Mouse (Mus musculus) forebrain, embryonic 15.5 days (tissue): ENCODE results near the gene Ssbp3. TPM values are rescaled to one million over a fixed set of nuclear protein-coding genes. Genes with fewer than 3 reads are reported as not detected.
A peak's percentile ranks its signal among the peaks of the same experiment; 100 is the strongest.

Experiments
- ATAC-seq: fragments of 200-750 bp; cut with Nextera tagmentation; replicated peaks from 2 replicates; pipeline ENCODE4 v1.8.0; 2017; ENCODE audit warnings: mild to moderate bottlenecking, moderate TSS enrichment, moderate library complexity
- H3K27ac ChIP-seq: fragments of 300-500 bp; sonication (generic); replicated peaks from 2 replicates; pipeline ENCODE4 v1.5.1; 2015; ENCODE audit warnings: mild to moderate bottlenecking, inconsistent platforms
- H3K27me3 ChIP-seq: fragments of 300-500 bp; sonication (generic); 2 replicates; pipeline ENCODE4 v1.6.1; 2015; ENCODE audit warnings: inconsistent platforms
- H3K36me3 ChIP-seq: fragments of 300-500 bp; sonication (generic); 2 replicates; pipeline ENCODE4 v1.6.1; 2015; ENCODE audit warnings: mild to moderate bottlenecking, inconsistent platforms
- H3K4me1 ChIP-seq: fragments of 300-500 bp; sonication (generic); 2 replicates; pipeline ENCODE4 v1.6.1; 2015; ENCODE audit warnings: inconsistent platforms
- H3K4me2 ChIP-seq: fragments of 300-500 bp; sonication (generic); replicated peaks from 2 replicates; pipeline ENCODE4 v1.6.1; 2015; ENCODE audit warnings: mild to moderate bottlenecking, inconsistent platforms
- H3K4me3 ChIP-seq: fragments of 300-500 bp; sonication (generic); 2 replicates; pipeline ENCODE4 v1.5.1; 2015; ENCODE audit warnings: mild to moderate bottlenecking, inconsistent platforms
- H3K9ac ChIP-seq: fragments of 300-500 bp; sonication (generic); replicated peaks from 2 replicates; pipeline ENCODE4 v1.6.1; 2015; ENCODE audit warnings: mild to moderate bottlenecking, inconsistent platforms
- H3K9me3 ChIP-seq: fragments of 300-500 bp; sonication (generic); 2 replicates; pipeline ENCODE4 v1.6.1; 2016; ENCODE audit warnings: inconsistent platforms
- WGBS: fragments of 180-500 bp; shearing (Covaris S2); methylation state at CpG from one replicate; pipeline ENCODE4 v1.1.7; 2015; ENCODE audit warnings: mixed read lengths; 5-methylcytosine and 5-hydroxymethylcytosine counted together
- polyA plus RNA-seq: library from polyadenylated mRNA; unstranded; fragments of >200 nt; fragmentation: Nextera tagmentation; extraction: Ambion mirVana; gene quantifications from 2 replicates; pipeline ENCODE4 v1.2.1, GENCODE M21; 2015

Ssbp3 gene
- polyA plus RNA-seq, 1 experiment from 2014 or later, result 198 TPM

GRCm38 (mm10) chr4:106881101-106881500, 29.4 kb upstream of the Ssbp3 start:
- Histone ChIP-seq H3K36me3 (no peaks in the 10 kb centered on the region), H3K9me3 (no peaks in the 10 kb centered on the region), H3K4me1 (no peaks in the 10 kb centered on the region), H3K27me3 (no peaks in the 10 kb centered on the region), H3K4me3 (no peak overlapping the region), H3K27ac (no peak overlapping the region), H3K4me2 (no peak overlapping the region), H3K9ac (no peak overlapping the region)
- WGBS, result 80% methylated on average over 6 of the region's 6 CpGs
- no peak for ATAC-seq

DNA sequence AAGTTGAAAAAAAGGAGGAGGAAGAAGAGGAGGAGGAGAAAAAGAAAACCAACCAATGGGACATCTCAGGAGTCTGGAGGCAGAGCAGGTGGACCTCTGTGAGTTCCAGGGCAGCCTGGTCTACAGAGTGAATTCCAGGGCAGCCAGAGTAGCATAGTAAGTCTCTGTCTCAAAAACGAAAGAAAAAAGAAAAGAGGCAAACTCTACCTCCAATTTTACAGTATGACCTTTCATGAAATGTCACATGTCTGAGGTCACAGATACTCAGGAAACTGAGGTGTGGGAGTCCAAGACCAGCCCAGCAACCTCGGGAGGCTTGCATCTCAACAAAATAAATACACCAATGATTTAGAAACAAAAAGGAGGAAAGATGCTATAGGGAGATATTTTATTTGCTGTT, 27.4 kb upstream of the Ssbp3 start:
- no peak for ATAC-seq
- no peaks in the 10 kb centered on the region for H3K27me3 ChIP-seq
- no peak overlapping the region for H3K9ac ChIP-seq
- no peak overlapping the region for H3K27ac ChIP-seq
- 71% methylated on average over 2 of the region's 2 CpGs for WGBS
- no peaks in the 10 kb centered on the region for H3K4me1 ChIP-seq
- H3K4me3 ChIP-seq, result no peak overlapping the region
- H3K9me3 ChIP-seq, result no peaks in the 10 kb centered on the region
- no peak overlapping the region for H3K4me2 ChIP-seq
- no peaks in the 10 kb centered on the region for H3K36me3 ChIP-seq

DNA sequence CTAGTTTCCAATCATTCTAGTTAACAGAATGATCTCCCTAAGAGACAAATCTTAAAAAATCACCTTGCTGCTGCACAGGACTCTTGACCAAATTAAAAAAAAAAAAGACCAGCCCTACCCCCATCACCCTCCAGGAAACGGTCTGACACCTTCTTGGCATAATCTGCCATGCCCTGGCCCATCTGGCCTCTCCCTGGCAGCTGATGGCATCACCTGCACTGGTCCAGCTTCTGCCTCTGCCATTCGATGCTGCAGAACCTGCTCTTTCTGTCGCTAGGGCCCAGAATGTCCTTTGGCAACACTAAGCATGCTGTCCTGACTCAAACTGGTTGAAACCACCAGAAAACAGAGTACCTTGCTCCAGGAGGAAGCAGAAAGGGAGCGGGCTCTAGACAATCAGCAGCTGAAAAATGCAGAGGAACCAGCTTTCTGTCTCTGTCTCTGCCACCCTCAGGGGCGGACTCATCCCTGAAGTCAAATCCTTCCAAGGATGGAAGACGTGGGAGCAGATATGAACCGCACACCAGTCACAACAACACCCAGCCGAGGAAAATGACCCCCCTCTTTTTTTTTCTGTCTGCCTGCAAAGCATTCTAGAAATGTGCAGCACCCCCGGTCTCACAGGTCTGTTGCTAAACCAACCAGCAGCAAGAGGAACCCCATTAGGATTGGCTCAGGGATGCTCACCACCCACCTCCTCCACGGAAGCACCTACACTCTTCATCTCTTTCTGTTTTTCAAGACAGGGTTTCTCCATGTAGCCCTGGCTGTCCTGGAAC, 24.0 kb upstream of the Ssbp3 start:
- Histone ChIP-seq H3K27ac (no peak overlapping the region), H3K4me2 (no peak overlapping the region), H3K4me1 (no peaks in the 10 kb centered on the region), H3K9me3 (no peaks in the 10 kb centered on the region), H3K9ac (no peak overlapping the region), H3K4me3 (no peak overlapping the region), H3K36me3 (no peaks in the 10 kb centered on the region), H3K27me3 (no peaks in the 10 kb centered on the region)
- ATAC-seq, result no peak
- 79% methylated on average over 10 of the region's 10 CpGs for WGBS

GRCm38 (mm10) chr4:106896086-106896485, 14.4 kb upstream of the Ssbp3 start:
- H3K4me3 ChIP-seq, result no peak overlapping the region
- no peaks in the 10 kb centered on the region for H3K9me3 ChIP-seq
- H3K9ac ChIP-seq, result no peak overlapping the region
- H3K27me3 ChIP-seq, result no peaks in the 10 kb centered on the region
- H3K36me3 ChIP-seq, result no peaks in the 10 kb centered on the region
- ATAC-seq, result no peak
- 91% methylated on average over 8 of the region's 8 CpGs for WGBS
- no peak overlapping the region for H3K4me2 ChIP-seq
- 0 out of 2 replicates have a peak, but pooled peaks cover 5% of the 10 kb centered on the region for H3K4me1 ChIP-seq
- no peak overlapping the region for H3K27ac ChIP-seq

- Histone ChIP-seq H3K9me3 (no peaks in the 10 kb centered on the region), H3K27me3 (no peaks in the 10 kb centered on the region), H3K4me2 (no peak overlapping the region), H3K9ac (no peak overlapping the region), H3K36me3 (no peaks in the 10 kb centered on the region), H3K4me3 (no peak overlapping the region), H3K27ac (no peak overlapping the region), H3K4me1 (0 out of 2 replicates have a peak, but pooled peaks cover 5% of the 10 kb centered on the region)
- ATAC-seq, result 0 out of 2 replicates have a peak, but pooled peaks have one; percentile 35
- 54% methylated on average over 5 of the region's 5 CpGs for WGBS
These were observed 11.6 kb upstream of the Ssbp3 start for GRCm38 (mm10) chr4:106898923-106899322.

- H3K9me3 ChIP-seq, result no peaks in the 10 kb centered on the region
- no peak overlapping the region for H3K4me2 ChIP-seq
- 0 out of 2 replicates have a peak, but pooled peaks cover 5% of the 10 kb centered on the region for H3K4me1 ChIP-seq
- no peaks in the 10 kb centered on the region for H3K27me3 ChIP-seq
- H3K36me3 ChIP-seq, result no peaks in the 10 kb centered on the region
- no peak for ATAC-seq
- no peak overlapping the region for H3K4me3 ChIP-seq
- no peak overlapping the region for H3K27ac ChIP-seq
- no peak overlapping the region for H3K9ac ChIP-seq
- WGBS, result 98% methylated on average over 3 of the region's 3 CpGs
These were observed 11.0 kb upstream of the Ssbp3 start for GRCm38 (mm10) chr4:106899471-106899870.

DNA sequence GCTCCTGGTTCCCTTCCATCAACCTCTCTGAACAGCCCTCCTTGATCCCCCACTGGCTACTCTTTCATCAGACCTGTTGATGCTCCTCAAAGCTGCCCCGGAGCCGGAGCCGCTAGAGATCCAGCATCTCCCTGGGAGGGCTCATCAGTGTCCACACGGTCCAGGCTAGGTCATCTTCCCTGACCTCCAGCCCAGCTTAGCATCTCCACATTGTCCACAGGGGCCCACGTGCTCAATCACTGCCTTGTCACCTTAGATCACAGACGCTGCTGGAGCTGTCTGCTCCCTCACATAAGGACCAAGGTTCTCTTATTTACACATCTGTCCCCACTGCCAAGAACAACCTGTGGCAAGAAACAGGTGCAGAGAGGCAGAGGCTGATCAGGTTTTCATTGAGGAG, 9.8 kb upstream of the Ssbp3 start:
- Histone ChIP-seq H3K4me3 (no peak overlapping the region), H3K9me3 (no peaks in the 10 kb centered on the region), H3K4me2 (no peak overlapping the region), H3K27me3 (no peaks in the 10 kb centered on the region), H3K27ac (no peak overlapping the region), H3K9ac (no peak overlapping the region), H3K36me3 (no peaks in the 10 kb centered on the region), H3K4me1 (0 out of 2 replicates have a peak, but pooled peaks cover 5% of the 10 kb centered on the region)
- no peak for ATAC-seq
- 35% methylated on average over 6 of the region's 6 CpGs for WGBS

GRCm38 (mm10) chr4:106901610-106902009, 8.9 kb upstream of the Ssbp3 start:
- 86% methylated on average over 3 of the region's 3 CpGs for WGBS
- H3K9me3 ChIP-seq, result no peaks in the 10 kb centered on the region
- no peak overlapping the region for H3K9ac ChIP-seq
- no peak overlapping the region for H3K4me3 ChIP-seq
- ATAC-seq, result no peak
- H3K36me3 ChIP-seq, result no peaks in the 10 kb centered on the region
- 0 out of 2 replicates have a peak, but pooled peaks cover 5% of the 10 kb centered on the region for H3K4me1 ChIP-seq
- H3K4me2 ChIP-seq, result no peak overlapping the region
- H3K27ac ChIP-seq, result no peak overlapping the region
- no peaks in the 10 kb centered on the region for H3K27me3 ChIP-seq

- Histone ChIP-seq H3K9me3 (no peaks in the 10 kb centered on the region), H3K4me1 (0 out of 2 replicates have a peak, but pooled peaks cover 5% of the 10 kb centered on the region), H3K9ac (no peak overlapping the region), H3K27ac (no peak overlapping the region), H3K27me3 (no peaks in the 10 kb centered on the region), H3K36me3 (no peaks in the 10 kb centered on the region), H3K4me2 (no peak overlapping the region), H3K4me3 (no peak overlapping the region)
- no peak for ATAC-seq
- 69% methylated on average over 8 of the region's 8 CpGs for WGBS
These were observed 8.3 kb upstream of the Ssbp3 start for GRCm38 (mm10) chr4:106902157-106902556.

DNA sequence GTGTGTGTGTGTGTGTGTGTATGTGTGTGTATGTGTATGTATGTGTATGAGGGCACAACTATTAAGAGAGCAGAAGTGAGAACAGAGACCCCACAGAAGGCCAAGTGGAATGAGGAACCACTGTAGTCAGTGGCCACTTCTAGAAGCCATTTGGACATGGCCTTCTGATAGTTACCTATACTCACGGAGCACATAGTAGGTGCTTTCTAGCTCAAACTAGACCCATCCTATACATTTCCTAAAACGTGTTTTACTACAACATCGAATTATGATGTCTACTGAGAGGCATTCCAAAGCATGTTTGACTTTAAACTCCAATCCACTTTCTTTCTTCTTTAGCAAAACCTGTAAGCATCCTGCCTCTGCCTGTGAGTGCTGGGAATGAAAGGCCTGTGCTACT, 4.6 kb upstream of the Ssbp3 start:
- no peak overlapping the region for H3K27ac ChIP-seq
- no peaks in the 10 kb centered on the region for H3K27me3 ChIP-seq
- H3K4me1 ChIP-seq, result peaks cover 26% of the 10 kb centered on the region
- H3K9me3 ChIP-seq, result no peaks in the 10 kb centered on the region
- no peak overlapping the region for H3K9ac ChIP-seq
- H3K4me3 ChIP-seq, result no peak overlapping the region
- WGBS, result 94% methylated on average over 3 of the region's 3 CpGs
- H3K4me2 ChIP-seq, result no peak overlapping the region
- H3K36me3 ChIP-seq, result no peaks in the 10 kb centered on the region
- ATAC-seq, result no peak

DNA sequence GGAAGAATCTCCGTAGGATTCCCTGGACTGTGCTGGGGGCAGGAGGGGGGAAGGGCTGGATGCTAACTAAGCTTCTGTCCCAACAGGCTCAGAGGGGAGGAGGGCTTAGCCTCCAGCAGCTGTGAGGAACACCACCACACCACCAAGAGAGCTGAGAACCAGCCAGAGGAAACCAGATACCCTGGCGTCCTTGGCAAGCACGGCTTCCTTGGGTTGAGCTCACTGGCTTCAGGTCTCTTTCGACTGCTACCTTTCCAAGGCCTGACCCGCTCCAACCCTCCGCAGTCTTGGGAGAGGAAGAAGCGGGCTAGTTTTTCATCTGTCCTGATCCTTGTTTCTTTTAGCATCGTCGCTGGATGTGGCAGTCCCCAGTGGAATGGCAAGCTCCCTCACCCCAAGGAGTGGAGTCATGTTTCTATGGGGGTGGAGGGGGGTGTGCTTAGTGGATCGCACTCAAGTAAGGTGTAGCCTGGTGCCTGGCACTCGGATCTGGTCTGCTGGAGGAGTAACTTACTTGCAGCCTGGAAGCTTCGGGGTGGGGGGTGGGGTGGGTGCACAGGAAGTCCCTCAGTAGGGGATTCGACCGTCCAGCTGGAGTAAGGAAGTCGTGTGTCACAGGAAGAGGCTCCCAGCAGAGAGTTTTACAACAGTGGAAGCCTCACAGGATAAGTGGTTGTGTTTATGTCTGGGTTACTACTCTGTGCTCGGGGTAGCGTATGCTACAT, 2.6 kb upstream of the Ssbp3 start:
- 23% methylated on average over 17 of the region's 17 CpGs for WGBS
- no peak overlapping the region for H3K4me3 ChIP-seq
- no peak overlapping the region for H3K4me2 ChIP-seq
- no peak overlapping the region for H3K9ac ChIP-seq
- ATAC-seq, result no peak
- peaks cover 27% of the 10 kb centered on the region for H3K4me1 ChIP-seq
- no peaks in the 10 kb centered on the region for H3K27me3 ChIP-seq
- 0 out of 2 replicates have a peak overlapping the region, but pooled peaks have one; percentile 97 for H3K27ac ChIP-seq
- H3K36me3 ChIP-seq, result no peaks in the 10 kb centered on the region
- no peaks in the 10 kb centered on the region for H3K9me3 ChIP-seq

GRCm38 (mm10) chr4:106908426-106908809, 2.1 kb upstream of the Ssbp3 start:
- Histone ChIP-seq H3K4me2 (no peak overlapping the region), H3K36me3 (no peaks in the 10 kb centered on the region), H3K9ac (no peak overlapping the region), H3K9me3 (no peaks in the 10 kb centered on the region), H3K4me3 (no peak overlapping the region), H3K4me1 (peaks cover 32% of the 10 kb centered on the region), H3K27me3 (no peaks in the 10 kb centered on the region), H3K27ac (peak overlapping the region; percentile 97)
- ATAC-seq, result no peak
- WGBS, result 44% methylated on average over 3 of the region's 3 CpGs
